Mouse (Mus musculus) liver, embryonic 14.5 days (tissue): Measurements from ENCODE around the gene Gm11032. TPM values are rescaled to one million over a fixed set of nuclear protein-coding genes. Genes with fewer than 3 reads are reported as not detected.
A peak's percentile ranks its signal among the peaks of the same experiment; 100 is the strongest.

Experiments
- ATAC-seq: fragments of 200-750 bp; cut with Nextera tagmentation; 2 replicates; pipeline ENCODE4 v1.8.0; 2017; ENCODE audit warnings: moderate number of reproducible peaks, mild to moderate bottlenecking, moderate library complexity; ENCODE audit not compliant: insufficient read depth
- DNase-seq, 3 experiments: peaks; one replicate each; pipeline ENCODE4 v3.0.0-alpha.2; 2012 to 2013; ENCODE audit warnings: low read depth in 3 of 3, low spot score in 3 of 3
- H3K27ac ChIP-seq: fragments of 300-500 bp; sonication (generic); 2 replicates; pipeline ENCODE4 v1.5.1; 2014; ENCODE audit warnings: moderate library complexity, mild to moderate bottlenecking, control low read depth, inconsistent platforms
- H3K27me3 ChIP-seq: fragments of 300-500 bp; sonication (generic); 2 replicates; pipeline ENCODE4 v1.6.1; 2014; ENCODE audit warnings: mild to moderate bottlenecking, low read length, moderate library complexity; ENCODE audit not compliant: control insufficient read depth, insufficient read depth
- H3K36me3 ChIP-seq: fragments of 300-500 bp; sonication (generic); replicated peaks from 2 replicates; pipeline ENCODE4 v1.6.1; 2014; ENCODE audit warnings: low read depth; ENCODE audit not compliant: control insufficient read depth, insufficient read depth
- H3K4me1 ChIP-seq, 2 experiments: fragments of 200-500 bp in 1 of 2; fragments of 300-500 bp in 1 of 2; sonication (generic) in 1 of 2; replicated peaks; 2 replicates each; pipeline ENCODE4 v1.6.1; 2012 to 2014; ENCODE audit warnings: antibody characterized with exemption in 1 of 2, inconsistent platforms in 1 of 2, low read length in 1 of 2; ENCODE audit not compliant: control insufficient read depth in 2 of 2, insufficient read depth in 2 of 2
- H3K4me2 ChIP-seq: fragments of 300-500 bp; sonication (generic); 2 replicates; pipeline ENCODE4 v1.6.1; 2014; ENCODE audit warnings: low read depth, mild to moderate bottlenecking, control low read depth, moderate library complexity
- H3K4me3 ChIP-seq, 2 experiments: fragments of 200-500 bp in 1 of 2; fragments of 300-500 bp in 1 of 2; sonication (generic) in 1 of 2; 2 replicates each; pipeline ENCODE4 v1.5.1; 2012 to 2014; ENCODE audit warnings: low read depth in 2 of 2, low read length in 2 of 2, mild to moderate bottlenecking in 2 of 2, control low read depth in 1 of 2, inconsistent platforms in 1 of 2, moderate library complexity in 1 of 2; ENCODE audit not compliant: insufficient read depth in 1 of 2
- H3K9ac ChIP-seq: fragments of 300-500 bp; sonication (generic); replicated peaks from 2 replicates; pipeline ENCODE4 v1.6.1; 2014; ENCODE audit warnings: mild to moderate bottlenecking, control low read depth, moderate library complexity
- H3K9me3 ChIP-seq: fragments of 300-500 bp; sonication (generic); 2 replicates; pipeline ENCODE4 v1.6.1; 2016; ENCODE audit warnings: low read length, mixed read lengths; ENCODE audit not compliant: control insufficient read depth
- CTCF ChIP-seq: IDR thresholded peaks from 2 replicates; pipeline ENCODE4 v1.5.1; 2016; ENCODE audit warnings: antibody characterized with exemption, low read depth, control low read depth
- EP300 ChIP-seq: IDR thresholded peaks from 2 replicates; pipeline ENCODE4 v1.6.1; 2016; ENCODE audit warnings: antibody characterized with exemption, low read depth
- WGBS: fragments of 180-500 bp; shearing (Covaris S2); extraction: QIAGEN DNeasy Blood & Tissue Kit; methylation state at CpG from one replicate; pipeline ENCODE4 v1.1.7; 2014; ENCODE audit not compliant: insufficient replicate concordance; 5-methylcytosine and 5-hydroxymethylcytosine counted together
- polyA plus RNA-seq, 2 experiments: library from polyadenylated mRNA; depleted of rRNA in 1 of 2; stranded (reverse) in 1 of 2; unstranded in 1 of 2; fragments of >200 nt; fragmentation: Nextera tagmentation in 1 of 2; extraction: Ambion mirVana in 1 of 2; gene quantifications; 2 replicates each; pipeline versions ENCODE4 v1.2.1 to v1.2.3; 2012 to 2014

Gm11032 gene
- polyA plus RNA-seq, 2 experiments, result not detected

DNA sequence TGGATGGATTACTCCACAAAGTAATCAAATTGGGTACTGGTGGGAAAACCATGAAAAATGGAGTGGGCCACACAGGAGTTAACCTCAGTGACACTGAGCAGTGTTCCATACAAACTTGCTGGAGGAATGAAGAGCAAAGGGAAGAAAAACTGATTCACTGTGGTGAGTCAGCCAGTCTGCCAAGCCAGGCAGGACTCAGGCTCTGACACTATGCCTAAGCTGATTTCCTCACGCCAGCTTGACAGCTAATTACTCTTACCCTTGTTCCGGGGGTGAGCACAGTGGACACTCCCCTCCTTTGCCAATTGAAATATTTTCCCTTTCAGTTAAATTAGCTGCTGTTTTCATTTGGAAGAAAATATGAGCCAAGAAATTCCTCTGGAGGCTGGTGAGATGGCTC is 13.6 kb downstream of the Gm11032 start:
- DNase-seq (no peak), ATAC-seq (no peak)
- no peaks in the 10 kb centered on the region for H3K36me3 ChIP-seq
- H3K9ac ChIP-seq, result no peak overlapping the region
- no peaks in the 10 kb centered on the region for H3K9me3 ChIP-seq
- H3K4me1 ChIP-seq, result peaks cover 11 to 23% of the 10 kb centered on the region in 2 experiments
- TF ChIP-seq EP300 (no peak), CTCF (no peak)
- H3K27me3 ChIP-seq, result no peaks in the 10 kb centered on the region; the same call in 1 of the 2 replicates
- 45% methylated on average over 2 of the region's 2 CpGs for WGBS
- H3K27ac ChIP-seq, result no peak overlapping the region
- H3K4me3 ChIP-seq, result no peak overlapping the region
- no peak overlapping the region for H3K4me2 ChIP-seq

DNA sequence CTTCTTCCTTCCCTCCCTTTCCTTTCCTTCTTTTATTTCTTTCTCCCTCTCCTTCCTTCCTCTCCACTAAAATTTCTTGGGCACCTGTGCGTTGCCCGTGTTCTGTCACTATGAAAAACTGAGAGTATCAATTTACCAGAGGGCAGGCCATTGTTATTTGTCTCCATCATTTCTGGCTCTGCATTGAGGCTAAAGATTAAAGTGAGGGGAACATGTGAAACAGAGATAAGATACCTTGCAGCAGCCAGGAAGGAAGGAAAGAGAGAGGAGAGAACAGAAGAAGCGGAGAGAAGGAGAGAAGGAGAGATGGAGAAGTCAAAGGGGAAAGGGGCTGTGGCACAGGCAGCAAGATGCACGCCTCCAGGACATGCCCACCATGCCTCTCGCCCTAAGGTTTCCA is 14.5 kb downstream of the Gm11032 start:
- no peaks in the 10 kb centered on the region for H3K9me3 ChIP-seq
- peak overlapping the region; percentile 3; the same call in 1 of the 2 replicates for H3K9ac ChIP-seq
- H3K4me1 ChIP-seq, result peaks cover 21 to 27% of the 10 kb centered on the region in 2 experiments
- no peak for DNase-seq
- no peaks in the 10 kb centered on the region for H3K36me3 ChIP-seq
- TF ChIP-seq CTCF (no peak), EP300 (peak; percentile 44)
- H3K4me2 ChIP-seq, result peak overlapping the region; percentile 24; the same call in 1 of the 2 replicates
- H3K27me3 ChIP-seq, result no peaks in the 10 kb centered on the region; the same call in 1 of the 2 replicates
- no peak overlapping the region for H3K4me3 ChIP-seq
- ATAC-seq, result no peak
- 31% methylated on average over 5 of the region's 5 CpGs for WGBS
- H3K27ac ChIP-seq, result no peak overlapping the region

DNA sequence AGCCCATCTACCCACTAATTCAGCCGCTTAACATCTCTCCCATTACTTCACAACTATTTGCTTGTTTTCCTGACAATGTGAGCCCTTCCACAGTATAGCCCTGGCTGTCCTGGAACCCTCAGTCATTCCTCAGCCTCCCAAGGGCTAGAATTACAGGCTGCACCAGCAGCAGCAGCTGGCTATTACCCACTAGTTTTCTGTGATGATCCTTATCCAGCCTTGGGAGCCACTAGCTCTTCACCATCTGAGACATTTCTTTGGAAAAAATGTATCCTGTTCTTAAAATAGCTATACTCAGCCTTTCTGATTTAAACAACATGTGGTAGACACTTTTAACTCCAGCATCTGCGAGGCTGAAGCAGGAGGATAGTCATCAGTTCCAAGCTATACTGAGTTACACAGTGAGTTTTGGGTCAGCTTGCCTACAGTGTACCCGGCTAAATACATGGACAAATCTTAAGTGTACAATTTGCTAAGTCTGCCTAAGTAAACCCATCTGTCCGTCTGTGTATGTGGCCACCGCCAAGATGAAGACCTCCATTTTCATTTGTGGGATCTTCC is 17.0 kb downstream of the Gm11032 start:
- H3K9ac ChIP-seq, result peak overlapping the region; percentile 23; the same call in 1 of the 2 replicates

GRCm38 (mm10) chr11:4637534-4638234 is 17.8 kb downstream of the Gm11032 start, which contains the start of gene Ascc2:
Ascc2 (plus strand) TSS chr11:4637747.
- peak within 1 kb of the TSS; percentile 82 for H3K9ac ChIP-seq
- peak within 1 kb of the TSS; percentile 87 for H3K4me2 ChIP-seq
- H3K27ac ChIP-seq, result peak within 1 kb of the TSS; percentile 73
- DNase-seq (peak; percentile 86 to 89 (median 87)), ATAC-seq (peak; percentile 90)
- TF ChIP-seq CTCF (peak; percentile 42), EP300 (no peak)
- H3K9me3 ChIP-seq, result no peaks in the 10 kb centered on the region
- peaks cover 22 to 24% of the 10 kb centered on the region in 2 experiments for H3K4me1 ChIP-seq
- no peaks in the 10 kb centered on the region for H3K27me3 ChIP-seq
- peak within 1 kb of the TSS; percentile 82 to 91 for H3K4me3 ChIP-seq
- WGBS, result under 1% methylated on average over 35 of the region's 35 CpGs
- peaks cover 4% of the 10 kb centered on the region; the same call in 1 of the 2 replicates for H3K36me3 ChIP-seq

More for the DNA sequence above, 17.0 kb downstream of the Gm11032 start:
- DNase-seq, result no peak
- 49% methylated on average over 5 of the region's 5 CpGs for WGBS
- H3K4me1 ChIP-seq, result peaks cover 22 to 24% of the 10 kb centered on the region in 2 experiments
- peak overlapping the region; percentile 61 for H3K27ac ChIP-seq
- H3K4me3 ChIP-seq, result peak overlapping the region; percentile 10 to 82; a peak in 2 of 4 replicates
- peak; percentile 14; the same call in 1 of the 2 replicates for ATAC-seq
- no peaks in the 10 kb centered on the region for H3K9me3 ChIP-seq
- TF ChIP-seq EP300 (no peak), CTCF (no peak)
- peak overlapping the region; percentile 87 for H3K4me2 ChIP-seq
- peaks cover 4% of the 10 kb centered on the region; the same call in 1 of the 2 replicates for H3K36me3 ChIP-seq
- no peaks in the 10 kb centered on the region for H3K27me3 ChIP-seq

- Histone ChIP-seq H3K9me3 (no peaks in the 10 kb centered on the region), H3K27me3 (no peaks in the 10 kb centered on the region), H3K4me2 (peak overlapping the region; percentile 87), H3K9ac (peak overlapping the region; percentile 82), H3K27ac (peak overlapping the region; percentile 73), H3K4me1 (peaks cover 22 to 24% of the 10 kb centered on the region in 2 experiments), H3K4me3 (peak overlapping the region; percentile 82 to 91), H3K36me3 (peaks cover 4% of the 10 kb centered on the region; the same call in 1 of the 2 replicates)
- WGBS, result 13% methylated on average over 7 of the region's 7 CpGs
- DNase-seq (no peak), ATAC-seq (peak; percentile 20; the same call in 1 of the 2 replicates)
- TF ChIP-seq CTCF, result no peak
- no peak for TF ChIP-seq EP300
Observed at GRCm38 (mm10) chr11:4638261-4638660, 18.4 kb downstream of the Gm11032 start.
